Mouse (Mus musculus): ENCODE measurements at regions not wholly inside any gene's neighbourhood (a gene's known extent, or its start where the extent isn't known, plus 50 kb on each side); places are given as distances from the start of the nearest gene placed in this dataset.
A peak's percentile ranks its signal among the peaks of the same experiment; 100 is the strongest.

DNA sequence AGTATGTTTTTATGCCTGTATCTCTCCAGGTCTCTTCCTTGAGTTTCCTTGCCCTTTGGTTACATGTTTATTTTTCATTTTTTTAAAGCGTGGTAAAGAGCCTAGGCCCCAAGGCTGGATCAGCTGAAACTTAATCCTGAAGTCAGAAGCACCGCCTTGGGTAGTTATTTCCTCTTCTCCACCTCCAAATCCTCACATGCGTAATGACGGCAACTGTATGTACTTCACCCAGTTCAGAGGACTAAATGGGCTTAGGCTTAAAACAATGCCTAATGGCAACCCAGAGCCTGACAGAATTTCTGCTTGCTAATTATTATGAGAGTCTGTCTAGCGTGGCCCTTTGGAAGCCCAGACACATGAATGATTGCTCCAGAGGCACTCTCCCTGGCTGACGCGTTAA, 316.6 kb upstream of the A1bg start:
- H3K9ac ChIP-seq = no peak overlapping the region
- no peaks in the 10 kb centered on the region for H3K36me3 ChIP-seq
- no peaks in the 10 kb centered on the region for H3K27me3 ChIP-seq
- peak overlapping the region; percentile 65; the same call in 1 of the 2 replicates for H3K27ac ChIP-seq
- H3K9me3 ChIP-seq = no peaks in the 10 kb centered on the region
- no peak for ATAC-seq (ENCODE audit: insufficient number of reproducible peaks, insufficient read depth, low FRiP score, low TSS enrichment)
- no peak overlapping the region for H3K4me3 ChIP-seq
- peaks cover 22% of the 10 kb centered on the region for H3K4me1 ChIP-seq
- H3K4me2 ChIP-seq (replicated peaks) = no peak overlapping the region
- 44% methylated on average over 7 of the region's 7 CpGs for WGBS

DNA sequence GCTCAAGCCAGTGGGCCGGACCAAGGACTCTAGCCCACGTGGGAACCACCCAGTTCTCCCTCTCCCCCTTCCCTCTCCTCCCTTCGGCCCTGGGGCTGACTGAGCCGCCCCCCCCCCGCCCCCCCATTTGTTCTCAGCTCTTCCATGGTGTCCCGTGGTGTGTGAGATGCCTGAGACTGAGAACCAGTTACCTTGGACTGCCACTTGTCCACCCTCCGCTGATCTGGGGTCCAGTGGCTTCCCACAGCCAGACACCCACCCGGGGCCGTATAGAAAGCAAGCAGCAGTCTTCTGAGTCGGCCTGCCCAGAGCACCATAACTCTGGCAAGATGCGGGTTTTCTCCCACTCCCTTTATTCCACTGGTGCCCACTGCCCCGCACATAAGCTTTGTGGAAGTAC, 316.2 kb upstream of the A1bg start:
- peak overlapping the region; percentile 65 for H3K27ac ChIP-seq
- no peak overlapping the region for H3K9ac ChIP-seq
- H3K4me3 ChIP-seq = no peak overlapping the region
- no peaks in the 10 kb centered on the region for H3K9me3 ChIP-seq
- H3K4me2 ChIP-seq (replicated peaks) = no peak overlapping the region
- 60% methylated on average over 11 of the region's 12 CpGs for WGBS
- H3K27me3 ChIP-seq = no peaks in the 10 kb centered on the region
- ATAC-seq (ENCODE audit: insufficient number of reproducible peaks, insufficient read depth, low FRiP score, low TSS enrichment) = no peak
- H3K4me1 ChIP-seq = peaks cover 22% of the 10 kb centered on the region
- no peaks in the 10 kb centered on the region for H3K36me3 ChIP-seq

DNA sequence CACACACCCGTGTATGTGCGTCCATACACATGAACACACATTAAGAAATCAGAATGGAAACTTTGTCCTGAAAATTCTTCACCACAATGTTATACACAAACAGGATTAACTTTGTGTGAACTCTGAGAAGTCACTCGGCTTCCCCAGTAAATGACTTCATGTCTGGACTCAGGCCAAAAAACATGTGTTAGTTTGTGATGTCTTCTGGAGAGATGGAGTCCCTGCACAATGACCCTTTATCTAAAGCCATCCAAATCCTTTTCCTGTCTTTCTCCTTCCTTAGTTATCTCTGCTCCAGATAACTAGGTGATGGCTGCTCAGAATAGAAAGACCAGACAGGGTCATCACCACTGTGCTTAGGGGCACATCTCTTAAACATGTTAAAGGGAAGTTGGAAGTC, 306.8 kb upstream of the A1bg start:
- Histone ChIP-seq H3K9me3 (no peaks in the 10 kb centered on the region), H3K27ac (no peak overlapping the region), H3K4me2 (replicated peaks) (no peak overlapping the region), H3K4me3 (no peak overlapping the region), H3K9ac (no peak overlapping the region), H3K36me3 (no peaks in the 10 kb centered on the region), H3K4me1 (no peaks in the 10 kb centered on the region), H3K27me3 (no peaks in the 10 kb centered on the region)
- WGBS = 70% methylated on average over 3 of the region's 3 CpGs
- ATAC-seq (ENCODE audit: insufficient number of reproducible peaks, insufficient read depth, low FRiP score, low TSS enrichment) = no peak

DNA sequence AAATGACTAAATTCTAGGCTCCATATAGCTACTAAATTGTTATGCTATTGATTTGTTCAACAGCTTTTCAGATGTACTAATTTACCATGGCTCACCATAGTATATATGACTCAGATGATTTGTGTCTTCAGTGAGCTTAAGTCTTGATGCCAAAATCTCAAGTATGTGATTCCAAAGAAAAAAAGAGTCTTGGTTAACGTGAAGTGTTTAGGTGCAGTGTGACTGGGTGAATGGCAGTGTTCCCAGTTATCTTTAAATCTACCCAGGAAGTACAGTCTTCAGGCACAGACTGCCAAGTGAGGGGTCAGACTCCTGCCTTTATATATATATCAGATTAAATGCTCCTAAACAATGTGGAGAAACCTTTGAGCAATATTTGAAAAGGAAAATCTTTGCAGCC, 300.1 kb upstream of the A1bg start:
- no peak for ATAC-seq (ENCODE audit: insufficient number of reproducible peaks, insufficient read depth, low FRiP score, low TSS enrichment)
- Histone ChIP-seq H3K36me3 (no peaks in the 10 kb centered on the region), H3K9ac (no peak overlapping the region), H3K9me3 (no peaks in the 10 kb centered on the region), H3K4me3 (no peak overlapping the region), H3K4me1 (no peaks in the 10 kb centered on the region), H3K27ac (no peak overlapping the region), H3K27me3 (no peaks in the 10 kb centered on the region), H3K4me2 (replicated peaks) (no peak overlapping the region)
- 49% methylated on average over 1 of the region's 1 CpGs for WGBS

DNA sequence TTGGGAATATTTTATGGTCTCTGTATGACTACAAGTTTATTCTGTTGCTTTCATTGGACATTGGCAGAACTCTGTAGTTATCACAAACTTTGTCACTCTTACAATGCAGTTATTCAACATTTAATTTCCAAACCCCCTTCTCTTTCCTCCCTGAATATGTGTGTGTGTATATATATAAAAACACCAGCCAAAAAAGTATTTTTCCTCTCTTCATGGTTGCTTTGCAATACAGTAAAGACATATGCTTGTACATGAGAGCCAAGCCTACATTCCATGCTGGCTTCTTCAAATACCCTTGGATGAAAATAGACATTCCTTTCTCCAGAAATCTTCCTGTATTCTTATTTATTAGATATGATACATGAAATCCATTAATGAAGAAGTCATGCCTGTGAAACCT, 287.3 kb upstream of the A1bg start:
- H3K36me3 ChIP-seq = no peaks in the 10 kb centered on the region
- H3K9ac ChIP-seq = no peak overlapping the region
- ATAC-seq (ENCODE audit: insufficient number of reproducible peaks, insufficient read depth, low FRiP score, low TSS enrichment) = no peak
- H3K4me1 ChIP-seq = no peaks in the 10 kb centered on the region
- no peak overlapping the region for H3K4me2 ChIP-seq (replicated peaks)
- H3K27me3 ChIP-seq = no peaks in the 10 kb centered on the region
- H3K4me3 ChIP-seq = no peak overlapping the region
- no peak overlapping the region for H3K27ac ChIP-seq
- no peaks in the 10 kb centered on the region for H3K9me3 ChIP-seq

DNA sequence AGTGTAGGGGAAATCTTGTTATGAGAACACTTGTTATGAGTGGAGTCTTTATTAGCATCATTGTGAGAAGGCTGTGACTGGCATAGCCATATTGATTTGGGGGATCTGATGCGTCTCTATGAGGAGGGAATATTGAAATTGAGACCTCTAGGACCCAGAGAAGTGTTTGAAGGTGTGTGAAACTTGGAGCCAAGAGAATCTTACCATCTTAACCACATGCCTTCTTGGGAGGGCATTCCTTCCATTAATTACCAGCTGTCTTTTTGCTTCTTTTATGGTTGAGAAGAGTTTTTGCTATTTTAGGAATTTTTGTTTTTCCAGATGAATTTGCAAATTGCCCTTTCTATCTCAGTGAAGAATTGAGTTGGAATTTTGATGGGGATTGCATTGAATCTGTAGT, 267.2 kb upstream of the A1bg start:
- Histone ChIP-seq H3K4me1 (peaks cover 5% of the 10 kb centered on the region; the same call in 1 of the 2 replicates), H3K4me2 (replicated peaks) (no peak overlapping the region), H3K9me3 (no peaks in the 10 kb centered on the region), H3K4me3 (no peak overlapping the region), H3K36me3 (no peaks in the 10 kb centered on the region), H3K9ac (no peak overlapping the region), H3K27ac (no peak overlapping the region), H3K27me3 (no peaks in the 10 kb centered on the region)
- no peak for ATAC-seq (ENCODE audit: insufficient number of reproducible peaks, insufficient read depth, low FRiP score, low TSS enrichment)
- WGBS = 89% methylated on average over 1 of the region's 1 CpGs

DNA sequence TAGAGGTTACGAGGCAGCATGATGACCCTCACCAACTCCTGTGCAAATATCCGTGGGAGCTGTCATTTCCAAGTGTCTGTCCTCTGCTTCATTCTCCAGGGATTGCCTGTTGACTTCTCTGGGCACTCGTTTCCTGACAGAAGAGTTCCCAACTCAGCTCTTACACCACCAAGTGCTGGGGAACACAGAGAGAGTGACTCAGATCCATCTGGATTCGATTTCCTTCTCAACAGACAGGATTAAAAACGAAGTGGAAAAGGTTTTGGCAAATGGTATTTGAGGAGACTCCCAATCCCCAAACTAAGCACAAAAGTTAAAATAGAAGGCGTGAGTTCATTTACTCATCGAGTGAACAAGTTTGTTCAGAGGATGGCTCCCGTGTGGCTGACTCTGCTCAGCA, 266.7 kb upstream of the A1bg start:
- 24% methylated on average over 8 of the region's 8 CpGs for WGBS
- H3K27ac ChIP-seq = no peak overlapping the region
- H3K9me3 ChIP-seq = no peaks in the 10 kb centered on the region

DNA sequence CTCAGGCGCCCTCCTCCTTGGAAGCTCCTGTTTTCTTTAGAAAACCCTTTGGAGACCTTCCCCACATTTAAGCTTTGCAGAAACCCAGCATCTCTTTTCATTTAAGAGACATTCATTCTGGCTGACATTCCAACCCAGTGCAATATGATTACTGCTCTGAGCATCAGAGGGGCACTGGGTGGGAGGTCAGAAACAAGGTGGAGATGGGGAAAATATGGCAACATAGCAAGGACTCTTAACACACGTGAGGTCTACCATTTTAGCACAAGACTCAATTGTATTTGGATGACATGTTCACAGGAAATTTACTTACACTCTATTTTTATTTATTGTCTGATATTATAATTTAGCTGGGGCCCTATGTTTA, 261.8 kb upstream of the A1bg start:
- 18% methylated on average over 2 of the region's 2 CpGs for WGBS
- no peaks in the 10 kb centered on the region for H3K27me3 ChIP-seq
- no peak overlapping the region for H3K4me3 ChIP-seq
- no peak overlapping the region for H3K9ac ChIP-seq
- no peaks in the 10 kb centered on the region for H3K36me3 ChIP-seq
- peak overlapping the region; percentile 18; the same call in 1 of the 2 replicates for H3K27ac ChIP-seq
- no peaks in the 10 kb centered on the region for H3K9me3 ChIP-seq
- H3K4me1 ChIP-seq = peaks cover 11% of the 10 kb centered on the region
- no peak overlapping the region for H3K4me2 ChIP-seq (replicated peaks)
- ATAC-seq (ENCODE audit: insufficient number of reproducible peaks, insufficient read depth, low FRiP score, low TSS enrichment) = no peak

More for the DNA sequence above, 266.7 kb upstream of the A1bg start:
- Histone ChIP-seq H3K4me3 (no peak overlapping the region), H3K9ac (no peak overlapping the region), H3K36me3 (no peaks in the 10 kb centered on the region), H3K4me2 (replicated peaks) (no peak overlapping the region), H3K27me3 (no peaks in the 10 kb centered on the region), H3K4me1 (peaks cover 5% of the 10 kb centered on the region; the same call in 1 of the 2 replicates)
- no peak for ATAC-seq (ENCODE audit: insufficient number of reproducible peaks, insufficient read depth, low FRiP score, low TSS enrichment)

DNA sequence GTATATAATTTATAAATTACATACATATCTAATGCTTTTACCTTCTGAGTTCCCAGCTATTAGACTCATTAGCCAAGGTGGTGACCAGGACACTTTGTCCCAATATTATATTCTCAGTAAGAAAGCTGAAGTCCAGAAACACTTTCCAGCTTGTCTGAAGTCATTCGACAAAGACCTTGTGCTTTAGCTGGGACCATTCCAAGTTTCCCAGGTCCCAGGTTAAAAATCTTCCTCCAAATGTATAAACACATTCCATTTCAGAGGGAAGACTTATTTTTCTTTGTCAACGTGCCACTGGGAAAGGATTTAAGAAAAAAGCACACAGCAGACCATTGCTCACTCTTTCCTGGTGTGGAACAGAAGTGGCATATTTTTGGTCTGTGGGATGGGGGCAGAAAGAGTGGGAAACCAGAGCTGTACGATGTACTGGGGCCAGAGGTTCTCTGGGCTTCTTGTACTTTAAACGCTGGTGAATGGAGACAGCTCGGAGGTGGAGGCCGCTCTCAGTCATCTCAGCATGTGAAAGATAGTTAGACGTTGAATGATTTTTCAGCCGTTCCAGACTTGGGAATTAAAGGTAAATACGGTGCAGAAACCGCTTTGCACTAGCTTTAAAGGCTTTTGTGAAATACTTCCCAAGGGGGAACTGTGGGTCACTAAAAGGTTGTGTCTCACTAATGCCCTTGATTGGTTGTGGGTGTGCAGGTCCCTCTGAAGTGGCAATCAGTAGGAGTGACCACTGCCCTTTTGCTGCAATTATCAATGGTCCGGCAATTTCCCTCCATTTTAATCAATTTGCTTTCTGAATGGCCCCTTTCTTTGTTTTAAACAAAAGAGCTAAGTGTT, 261.2 kb upstream of the A1bg start:
- WGBS = 11% methylated on average over 11 of the region's 11 CpGs
- Histone ChIP-seq H3K27ac (peak overlapping the region; percentile 18), H3K4me1 (peaks cover 8% of the 10 kb centered on the region), H3K9ac (no peak overlapping the region), H3K9me3 (no peaks in the 10 kb centered on the region), H3K27me3 (no peaks in the 10 kb centered on the region), H3K4me3 (no peak overlapping the region), H3K36me3 (no peaks in the 10 kb centered on the region), H3K4me2 (replicated peaks) (no peak overlapping the region)
- no peak for ATAC-seq (ENCODE audit: insufficient number of reproducible peaks, insufficient read depth, low FRiP score, low TSS enrichment)

DNA sequence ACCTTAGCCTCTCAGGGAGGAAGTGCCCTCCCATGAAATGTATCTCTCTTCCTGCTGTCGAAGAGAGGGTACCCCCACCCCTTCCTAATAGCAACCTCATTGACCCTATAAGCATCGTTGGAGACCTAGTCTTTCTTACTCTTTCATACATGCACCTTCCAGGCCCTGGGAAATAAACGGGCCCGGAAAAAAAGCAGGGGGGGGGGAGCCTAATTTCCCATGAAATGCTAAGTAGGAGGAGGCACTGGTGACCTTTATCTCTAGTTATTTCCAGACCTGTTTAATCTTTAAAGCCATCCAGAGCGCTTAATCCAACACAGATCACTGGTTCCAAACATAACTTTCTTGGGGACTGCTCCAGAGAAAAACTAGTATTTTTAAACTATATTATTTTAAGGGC, 260.5 kb upstream of the A1bg start:
- 9% methylated on average over 5 of the region's 5 CpGs for WGBS
- no peak overlapping the region; the same call in 1 of the 2 replicates for H3K27ac ChIP-seq
- ATAC-seq (ENCODE audit: insufficient number of reproducible peaks, insufficient read depth, low FRiP score, low TSS enrichment) = no peak
- H3K4me3 ChIP-seq = no peak overlapping the region
- no peak overlapping the region for H3K9ac ChIP-seq
- H3K27me3 ChIP-seq = no peaks in the 10 kb centered on the region
- H3K9me3 ChIP-seq = no peaks in the 10 kb centered on the region
- no peaks in the 10 kb centered on the region for H3K36me3 ChIP-seq
- H3K4me1 ChIP-seq = peaks cover 8% of the 10 kb centered on the region
- H3K4me2 ChIP-seq (replicated peaks) = no peak overlapping the region

DNA sequence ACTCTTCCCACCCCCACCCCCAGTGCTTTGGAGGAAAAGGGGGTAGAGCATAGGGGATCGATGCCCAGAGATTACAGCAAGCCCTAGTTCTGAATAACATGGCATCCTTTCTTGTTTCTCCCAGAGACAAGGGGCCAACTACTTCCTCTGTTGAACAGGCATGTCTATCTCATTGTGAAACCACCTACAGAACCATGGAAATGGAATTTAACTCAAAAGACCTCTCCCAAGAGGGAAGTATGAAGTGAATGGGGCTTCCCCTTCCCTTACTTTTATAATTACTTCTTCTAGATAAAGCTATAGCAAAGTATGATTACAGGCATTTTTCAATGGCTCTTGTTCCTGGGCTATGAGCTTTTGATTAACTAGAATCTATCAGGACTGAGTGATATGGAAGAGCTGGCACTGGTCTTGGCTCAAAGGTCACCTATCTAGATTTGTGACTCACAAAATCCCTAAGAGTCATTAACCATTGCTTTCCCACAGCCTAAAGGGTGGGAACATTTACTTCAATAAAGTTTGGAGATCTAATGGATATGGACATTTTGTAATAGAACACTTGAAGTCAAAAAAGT, 246.1 kb upstream of the A1bg start:
- Histone ChIP-seq H3K9ac (no peak overlapping the region), H3K4me3 (no peak overlapping the region), H3K9me3 (no peaks in the 10 kb centered on the region), H3K4me1 (no peaks in the 10 kb centered on the region), H3K27ac (no peak overlapping the region), H3K36me3 (no peaks in the 10 kb centered on the region), H3K27me3 (no peaks in the 10 kb centered on the region), H3K4me2 (replicated peaks) (no peak overlapping the region)
- no peak for ATAC-seq (ENCODE audit: insufficient number of reproducible peaks, insufficient read depth, low FRiP score, low TSS enrichment)
- WGBS = 92% methylated on average over 1 of the region's 1 CpGs

DNA sequence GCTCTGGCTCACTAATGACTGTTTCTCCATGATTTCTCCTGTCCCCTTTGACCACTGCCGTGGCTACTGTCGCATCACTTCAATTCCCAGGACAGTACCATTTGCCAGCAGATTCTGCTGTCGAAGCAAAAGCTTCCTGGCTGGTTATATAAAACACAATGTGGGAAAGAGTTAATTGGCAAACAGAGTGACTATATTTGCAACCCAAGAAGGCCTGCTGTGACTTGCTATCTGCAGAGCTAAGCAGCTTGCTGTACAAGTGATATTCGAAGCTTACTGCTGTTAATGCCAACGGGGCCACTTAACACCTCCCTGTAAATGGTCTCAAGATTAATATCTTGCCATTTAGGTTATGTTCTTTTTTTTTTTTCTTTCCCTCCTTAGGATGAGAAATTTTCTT, 242.2 kb upstream of the A1bg start:
- WGBS = 63% methylated on average over 5 of the region's 5 CpGs

More for the DNA sequence above, 242.2 kb upstream of the A1bg start:
- ATAC-seq (ENCODE audit: insufficient number of reproducible peaks, insufficient read depth, low FRiP score, low TSS enrichment) = no peak
- no peak overlapping the region for H3K4me3 ChIP-seq
- no peaks in the 10 kb centered on the region for H3K4me1 ChIP-seq
- no peak overlapping the region for H3K4me2 ChIP-seq (replicated peaks)
- H3K27ac ChIP-seq = no peak overlapping the region
- H3K9me3 ChIP-seq = no peaks in the 10 kb centered on the region
- H3K9ac ChIP-seq = no peak overlapping the region
- H3K27me3 ChIP-seq = no peaks in the 10 kb centered on the region
- no peaks in the 10 kb centered on the region for H3K36me3 ChIP-seq
